Mouse (Mus musculus) liver, embryonic 12.5 days (tissue): ENCODE data around the gene Hemk1. TPM values are rescaled to one million over a fixed set of nuclear protein-coding genes. Genes with fewer than 3 reads are reported as not detected.

Experiments
- ATAC-seq: fragments of 200-750 bp; cut with Nextera tagmentation; 2 replicates; pipeline ENCODE4 v1.8.0; 2017; ENCODE audit warnings: moderate number of reproducible peaks, mild to moderate bottlenecking, moderate library complexity
- H3K27ac ChIP-seq: fragments of 300-500 bp; sonication (generic); 2 replicates; pipeline ENCODE4 v1.5.1; 2016; ENCODE audit warnings: mild to moderate bottlenecking
- H3K27me3 ChIP-seq: fragments of 300-500 bp; sonication (generic); replicated peaks from 2 replicates; pipeline ENCODE4 v1.6.1; 2016; ENCODE audit warnings: mild to moderate bottlenecking, moderate library complexity
- H3K36me3 ChIP-seq: fragments of 300-500 bp; sonication (generic); 2 replicates; pipeline ENCODE4 v1.6.1; 2016; ENCODE audit warnings: mild to moderate bottlenecking, moderate library complexity
- H3K4me1 ChIP-seq: fragments of 300-500 bp; sonication (generic); 2 replicates; pipeline ENCODE4 v1.6.1; 2016
- H3K4me2 ChIP-seq: fragments of 300-500 bp; sonication (generic); 2 replicates; pipeline ENCODE4 v1.6.1; 2016; ENCODE audit warnings: mild to moderate bottlenecking, moderate library complexity
- H3K4me3 ChIP-seq: fragments of 300-500 bp; sonication (generic); 2 replicates; pipeline ENCODE4 v1.5.1; 2016; ENCODE audit warnings: mild to moderate bottlenecking, moderate library complexity
- H3K9ac ChIP-seq: fragments of 300-500 bp; sonication (generic); 2 replicates; pipeline ENCODE4 v1.6.1; 2016; ENCODE audit warnings: mild to moderate bottlenecking, moderate library complexity
- H3K9me3 ChIP-seq: fragments of 300-500 bp; sonication (generic); replicated peaks from 2 replicates; pipeline ENCODE4 v1.6.1; 2016; ENCODE audit warnings: mild to moderate bottlenecking, moderate library complexity
- WGBS: fragments of 180-500 bp; shearing (Covaris S2); methylation state at CpG from one replicate; pipeline ENCODE4 v1.1.7; 2016; ENCODE audit not compliant: insufficient replicate concordance; 5-methylcytosine and 5-hydroxymethylcytosine counted together
- polyA plus RNA-seq: library from polyadenylated mRNA; unstranded; fragments of >200 nt; fragmentation: Nextera tagmentation; extraction: Ambion mirVana; gene quantifications from 2 replicates; pipeline ENCODE4 v1.2.1, GENCODE M21; 2016

Gene Hemk1
- polyA plus RNA-seq, 1 experiment from 2014 or later, result 5.0 TPM

DNA sequence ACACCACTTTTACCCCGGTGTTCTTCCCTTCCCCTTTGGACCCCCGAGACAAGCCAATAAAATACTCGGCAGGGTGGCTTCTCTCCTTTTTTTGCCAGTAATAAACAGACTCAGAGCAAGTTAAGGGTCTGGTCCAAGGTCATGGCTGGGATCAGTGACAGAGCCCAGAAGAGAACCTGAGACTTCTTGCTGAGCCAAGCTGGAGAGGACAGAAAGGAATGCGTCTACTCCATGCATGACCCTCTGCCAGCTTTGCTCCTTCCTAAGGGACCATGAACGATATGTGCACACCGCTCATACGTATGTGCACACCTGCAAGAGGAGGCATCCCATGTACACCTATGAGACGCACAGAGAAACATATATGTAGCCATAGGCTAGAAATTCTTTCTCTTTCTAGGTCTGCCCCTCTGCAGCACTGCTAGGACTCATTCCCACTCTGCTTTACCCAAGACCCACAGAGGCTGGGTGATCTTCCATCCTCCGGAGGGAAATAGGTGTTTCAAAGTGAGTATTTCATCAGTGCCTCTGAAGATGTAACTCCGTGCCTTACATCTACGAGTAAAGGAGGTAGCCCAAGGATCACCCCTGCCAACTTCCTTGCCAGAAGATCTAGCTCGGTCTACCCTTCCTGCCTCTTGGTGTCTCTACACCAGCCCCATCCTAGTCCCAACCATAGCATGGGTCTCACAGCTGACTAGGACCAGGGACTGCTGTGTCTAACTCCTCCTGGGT, 2.9 kb upstream of the Hemk1 start:
- Histone ChIP-seq H3K27ac (no peak overlapping the region), H3K36me3 (no peaks in the 10 kb centered on the region), H3K9ac (peak overlapping the region; percentile 66), H3K9me3 (no peaks in the 10 kb centered on the region), H3K4me3 (peak overlapping the region; percentile 60), H3K4me1 (peaks cover 32% of the 10 kb centered on the region), H3K27me3 (peaks cover 52% of the 10 kb centered on the region), H3K4me2 (peak overlapping the region; percentile 88)
- ATAC-seq, result no peak
- 45% methylated on average over 12 of the region's 12 CpGs for WGBS

DNA sequence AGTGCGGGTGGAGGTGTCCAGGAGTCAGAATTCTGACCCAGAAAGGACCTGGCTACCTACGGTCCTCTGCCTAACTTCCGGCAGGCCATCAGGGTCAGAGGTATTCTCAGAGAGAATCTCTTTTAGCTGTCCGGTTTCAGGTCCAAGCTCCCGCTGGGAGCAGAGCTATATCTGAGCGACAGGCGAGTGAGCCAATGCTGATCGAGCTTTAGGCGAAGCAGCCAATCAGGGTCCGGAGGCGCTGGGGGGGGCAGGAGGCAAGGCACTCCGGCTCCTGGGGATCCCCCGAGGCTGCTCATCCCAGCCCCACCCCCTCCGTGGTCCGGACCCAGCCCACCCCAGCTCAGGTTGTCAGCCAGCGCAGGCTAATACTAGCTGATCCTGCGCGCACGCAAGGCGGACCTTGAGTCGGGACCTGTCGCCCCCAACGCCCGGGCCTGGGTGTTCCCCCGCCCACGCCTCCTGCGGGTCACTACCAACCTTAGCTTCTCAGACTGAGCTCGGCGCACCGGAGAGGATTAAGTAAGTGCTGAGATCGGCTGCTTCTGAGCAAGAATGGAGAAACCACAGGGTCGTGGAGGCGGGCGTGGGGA, 2.2 kb upstream of the Hemk1 start, which contains the start of gene 6430571L13Rik:
Gene 6430571L13Rik, plus strand, starts transcription at position 336 of the 593 bp plus-strand sequence.
- Histone ChIP-seq H3K27me3 (peaks cover 47% of the 10 kb centered on the region), H3K4me3 (peak within 1 kb of the TSS; percentile 60), H3K36me3 (no peaks in the 10 kb centered on the region), H3K4me1 (peaks cover 32% of the 10 kb centered on the region), H3K27ac (no peak within 1 kb of the TSS), H3K9me3 (no peaks in the 10 kb centered on the region), H3K9ac (peak within 1 kb of the TSS; percentile 66), H3K4me2 (peak within 1 kb of the TSS; percentile 88)
- 1% methylated on average over 34 of the region's 34 CpGs for WGBS
- ATAC-seq, result peak; percentile 88

DNA sequence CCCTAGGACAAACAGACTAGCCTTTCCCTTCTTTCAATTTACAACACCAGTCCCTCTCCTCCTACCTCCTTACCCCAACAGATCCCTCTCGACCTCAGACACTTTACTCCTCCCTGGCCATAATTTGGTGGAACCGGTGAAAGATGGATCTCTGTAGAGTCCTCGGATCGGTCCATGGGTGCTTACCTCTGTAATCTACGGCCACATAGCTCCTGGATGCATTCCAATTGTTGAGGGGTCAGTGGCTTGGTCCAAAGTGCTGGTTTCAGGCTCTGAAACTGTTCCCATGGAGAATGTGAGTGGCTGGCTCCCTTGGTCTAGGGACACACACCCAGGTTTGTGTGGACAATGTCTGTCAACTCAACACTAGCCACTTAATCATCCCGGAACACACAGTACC, 1.8 kb downstream of the Hemk1 start:
- Histone ChIP-seq H3K27ac (no peak overlapping the region; the same call in 1 of the 2 replicates), H3K9me3 (no peaks in the 10 kb centered on the region), H3K36me3 (peaks cover 3% of the 10 kb centered on the region; the same call in 1 of the 2 replicates), H3K4me1 (peaks cover 32% of the 10 kb centered on the region), H3K4me2 (no peak overlapping the region), H3K4me3 (no peak overlapping the region), H3K27me3 (peaks cover 11% of the 10 kb centered on the region), H3K9ac (no peak overlapping the region)
- WGBS, result 73% methylated on average over 6 of the region's 6 CpGs
- no peak for ATAC-seq

DNA sequence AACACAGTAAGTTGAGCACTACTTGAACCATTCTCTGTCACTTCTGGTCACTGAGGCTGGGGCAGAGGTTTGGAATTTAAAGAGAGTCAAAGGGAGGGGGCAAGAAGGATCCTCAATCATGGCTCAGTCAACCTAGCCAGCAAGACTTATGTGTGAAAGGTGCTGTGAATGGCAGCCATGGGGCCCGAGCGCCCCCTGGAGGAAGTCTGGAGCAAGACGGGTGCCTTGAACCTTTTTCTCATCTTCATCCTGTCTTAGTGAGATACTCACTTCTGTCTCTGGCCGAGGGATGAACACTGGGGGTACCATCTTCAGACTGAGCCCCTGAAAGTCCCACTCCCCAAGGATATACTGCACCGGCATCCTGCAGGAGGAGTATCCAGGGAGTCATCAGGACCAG, 2.2 kb downstream of the Hemk1 start:
- H3K27me3 ChIP-seq, result peaks cover 7% of the 10 kb centered on the region
- peaks cover 3% of the 10 kb centered on the region; the same call in 1 of the 2 replicates for H3K36me3 ChIP-seq
- WGBS, result 5% methylated on average over 5 of the region's 5 CpGs
- peaks cover 30% of the 10 kb centered on the region for H3K4me1 ChIP-seq
- H3K4me2 ChIP-seq, result no peak overlapping the region
- no peak for ATAC-seq
- H3K4me3 ChIP-seq, result no peak overlapping the region
- no peaks in the 10 kb centered on the region for H3K9me3 ChIP-seq
- H3K9ac ChIP-seq, result no peak overlapping the region
- no peak overlapping the region for H3K27ac ChIP-seq

DNA sequence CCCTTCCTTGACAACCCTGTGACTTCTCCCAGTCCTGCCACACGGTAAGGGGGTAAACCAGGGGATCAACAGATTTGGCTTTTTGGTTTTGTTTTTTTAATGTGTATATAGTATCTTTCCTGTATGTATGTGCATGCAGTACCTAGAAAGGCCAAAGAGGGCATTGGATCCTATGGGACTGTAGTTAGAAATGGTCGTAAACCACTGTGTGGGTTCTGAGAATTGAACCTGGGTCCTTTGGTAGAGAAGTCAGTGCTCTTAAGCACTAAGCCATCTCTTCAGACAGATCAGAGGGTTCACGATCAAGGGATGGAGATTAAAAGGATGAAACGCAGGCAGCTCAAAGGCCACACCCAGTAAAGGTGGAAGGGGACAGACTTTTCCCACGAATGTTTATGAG, 3.1 kb downstream of the Hemk1 start:
- H3K9me3 ChIP-seq, result no peaks in the 10 kb centered on the region
- H3K36me3 ChIP-seq, result peaks cover 3% of the 10 kb centered on the region; the same call in 1 of the 2 replicates
- no peak overlapping the region for H3K27ac ChIP-seq
- no peaks in the 10 kb centered on the region for H3K27me3 ChIP-seq
- H3K4me1 ChIP-seq, result peaks cover 21% of the 10 kb centered on the region
- no peak overlapping the region for H3K9ac ChIP-seq
- no peak overlapping the region for H3K4me3 ChIP-seq
- H3K4me2 ChIP-seq, result no peak overlapping the region
- WGBS, result 65% methylated on average over 5 of the region's 5 CpGs
- ATAC-seq, result no peak

DNA sequence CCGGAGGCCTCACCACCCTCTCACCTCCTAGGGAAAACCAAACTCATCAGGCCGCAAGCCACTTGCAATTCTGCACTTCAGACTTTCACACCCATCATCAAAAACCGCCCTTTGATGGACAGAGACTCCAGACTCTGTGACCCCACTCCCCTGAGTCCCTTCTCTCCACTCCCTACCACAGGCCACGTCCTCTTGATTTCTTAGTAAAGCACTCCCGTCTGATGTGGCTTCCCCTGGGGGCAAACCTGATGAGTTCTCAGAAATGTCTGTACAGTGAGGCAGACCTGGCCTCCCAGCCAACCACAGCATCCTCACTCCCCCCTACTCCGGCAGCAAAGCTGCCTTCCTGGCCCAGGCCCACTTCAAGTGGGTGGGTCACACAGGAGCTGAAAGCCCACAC, 3.8 kb downstream of the Hemk1 start:
- Histone ChIP-seq H3K4me1 (peaks cover 19% of the 10 kb centered on the region), H3K36me3 (peaks cover 3% of the 10 kb centered on the region; the same call in 1 of the 2 replicates), H3K4me3 (no peak overlapping the region), H3K9me3 (no peaks in the 10 kb centered on the region), H3K27ac (no peak overlapping the region), H3K27me3 (no peaks in the 10 kb centered on the region), H3K9ac (no peak overlapping the region), H3K4me2 (no peak overlapping the region)
- 75% methylated on average over 6 of the region's 6 CpGs for WGBS
- no peak for ATAC-seq

DNA sequence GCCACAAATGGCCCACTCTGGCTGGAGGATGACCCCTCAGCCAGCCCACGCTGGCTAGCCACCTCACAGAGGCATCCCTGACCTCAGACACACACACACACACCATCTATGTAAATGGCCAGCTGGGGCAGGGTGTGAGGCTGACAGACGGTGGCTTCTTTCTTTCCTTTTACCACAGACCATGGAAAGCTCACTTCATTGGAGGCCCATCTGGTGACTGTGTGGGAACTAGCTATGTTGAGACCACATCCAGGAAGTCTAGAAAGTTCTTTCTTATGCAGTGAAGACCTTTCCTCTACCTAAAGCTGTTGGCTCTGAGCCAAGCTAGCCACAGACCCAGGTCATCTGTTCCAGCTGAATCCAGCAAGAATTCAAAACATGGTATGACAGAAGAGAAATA, 4.5 kb downstream of the Hemk1 start:
- WGBS, result 60% methylated on average over 2 of the region's 2 CpGs

DNA sequence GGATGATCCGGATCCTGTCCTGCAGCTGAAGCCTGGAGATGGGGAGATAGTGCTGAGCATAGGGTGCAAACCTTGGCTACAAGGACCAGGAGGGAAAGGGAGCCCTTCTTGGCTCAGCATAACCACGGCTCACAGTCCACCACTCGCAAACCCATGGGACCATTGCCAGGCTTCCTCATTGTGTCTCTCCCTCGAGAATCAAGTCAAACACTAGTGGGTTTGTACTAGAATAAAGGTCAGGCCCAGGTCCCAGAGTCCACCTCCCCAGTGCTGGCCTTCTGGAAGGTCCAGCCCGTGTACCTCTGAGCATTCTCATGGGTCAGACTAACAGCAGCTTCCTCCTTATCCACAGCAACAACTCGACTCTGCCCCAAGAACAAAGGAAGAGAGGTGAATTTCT, 7.4 kb downstream of the Hemk1 start:
- WGBS, result 64% methylated on average over 6 of the region's 6 CpGs
- H3K9me3 ChIP-seq, result no peaks in the 10 kb centered on the region

More for the DNA sequence above, 4.5 kb downstream of the Hemk1 start:
- Histone ChIP-seq H3K4me3 (no peak overlapping the region), H3K9me3 (no peaks in the 10 kb centered on the region), H3K27me3 (no peaks in the 10 kb centered on the region), H3K27ac (no peak overlapping the region), H3K36me3 (peaks cover 3% of the 10 kb centered on the region; the same call in 1 of the 2 replicates), H3K9ac (no peak overlapping the region), H3K4me2 (no peak overlapping the region), H3K4me1 (peaks cover 15% of the 10 kb centered on the region)
- no peak for ATAC-seq

DNA sequence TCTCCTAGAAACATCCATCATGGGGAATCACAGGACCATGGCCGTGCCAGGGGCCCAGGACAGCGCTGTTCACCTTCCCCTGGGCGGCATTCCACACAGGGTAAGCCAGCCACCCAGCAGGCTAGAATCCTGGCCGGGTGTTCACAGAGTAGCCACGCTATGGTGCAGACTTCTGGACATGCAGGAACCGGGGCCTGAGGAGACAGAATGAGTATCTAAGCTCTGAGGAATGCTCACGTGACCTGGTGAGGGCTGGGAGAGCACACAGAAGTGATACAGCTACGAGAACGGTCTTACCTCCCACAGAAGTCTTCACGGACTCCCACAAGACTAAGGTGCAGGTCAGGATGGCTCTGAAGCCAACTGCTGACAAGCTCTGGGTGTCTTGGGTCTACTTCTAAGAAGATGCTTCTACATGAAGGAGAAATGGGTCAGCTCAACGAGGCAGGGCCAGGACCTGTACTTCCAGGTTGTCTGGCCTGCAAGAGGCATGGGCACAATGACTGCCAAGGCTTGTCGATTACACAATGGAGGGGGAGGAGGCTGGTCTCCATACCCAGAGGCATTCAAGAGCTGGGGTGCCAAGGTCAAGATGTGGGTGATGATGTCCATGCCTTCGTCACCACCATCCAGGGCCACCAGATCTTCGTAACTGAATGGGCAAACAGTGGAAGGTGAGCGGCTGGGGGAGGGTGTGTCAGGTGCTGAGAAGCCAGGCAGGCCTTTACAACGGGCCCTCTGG, 10.1 kb downstream of the Hemk1 start:
- no peaks in the 10 kb centered on the region for H3K27me3 ChIP-seq
- 81% methylated on average over 16 of the region's 16 CpGs for WGBS
- ATAC-seq, result no peak
- H3K4me1 ChIP-seq, result peaks cover 12% of the 10 kb centered on the region; the same call in 1 of the 2 replicates
- H3K27ac ChIP-seq, result no peak overlapping the region
- H3K36me3 ChIP-seq, result peaks cover 6% of the 10 kb centered on the region; the same call in 1 of the 2 replicates
- no peaks in the 10 kb centered on the region for H3K9me3 ChIP-seq
- no peak overlapping the region for H3K4me2 ChIP-seq
- no peak overlapping the region for H3K4me3 ChIP-seq
- H3K9ac ChIP-seq, result no peak overlapping the region

More for the DNA sequence above, 7.4 kb downstream of the Hemk1 start:
- H3K4me3 ChIP-seq, result no peak overlapping the region
- H3K9ac ChIP-seq, result no peak overlapping the region
- no peaks in the 10 kb centered on the region for H3K27me3 ChIP-seq
- H3K27ac ChIP-seq, result no peak overlapping the region
- no peak for ATAC-seq
- peaks cover 6% of the 10 kb centered on the region; the same call in 1 of the 2 replicates for H3K36me3 ChIP-seq
- H3K4me2 ChIP-seq, result no peak overlapping the region
- H3K4me1 ChIP-seq, result peaks cover 3% of the 10 kb centered on the region; the same call in 1 of the 2 replicates

DNA sequence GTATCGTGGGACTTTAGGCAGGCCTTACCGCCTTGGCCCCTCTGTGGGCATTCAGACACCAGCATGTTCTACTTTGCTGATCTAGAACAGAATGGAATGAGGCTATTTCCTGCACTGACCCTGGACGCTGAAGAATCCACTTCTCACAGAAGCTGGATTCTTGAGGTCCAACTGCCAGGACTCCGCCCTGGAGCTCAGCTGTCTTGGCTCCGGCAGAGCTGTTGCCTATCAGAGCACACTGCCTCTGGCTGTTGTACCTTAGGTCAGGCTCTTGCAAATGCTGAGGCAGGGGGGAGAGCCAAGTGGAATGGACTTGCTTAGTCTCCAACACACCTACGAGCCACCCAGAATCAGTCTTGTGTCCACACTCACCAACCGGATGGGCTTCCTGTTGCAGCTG, 12.2 kb downstream of the Hemk1 start:
- Histone ChIP-seq H3K9me3 (no peaks in the 10 kb centered on the region), H3K27ac (no peak overlapping the region), H3K4me3 (no peak overlapping the region), H3K4me1 (peaks cover 12% of the 10 kb centered on the region; the same call in 1 of the 2 replicates), H3K4me2 (no peak overlapping the region), H3K9ac (no peak overlapping the region), H3K36me3 (0 out of 2 replicates have a peak, but pooled peaks cover 3% of the 10 kb centered on the region), H3K27me3 (no peaks in the 10 kb centered on the region)
- ATAC-seq, result no peak
- 69% methylated on average over 7 of the region's 7 CpGs for WGBS

DNA sequence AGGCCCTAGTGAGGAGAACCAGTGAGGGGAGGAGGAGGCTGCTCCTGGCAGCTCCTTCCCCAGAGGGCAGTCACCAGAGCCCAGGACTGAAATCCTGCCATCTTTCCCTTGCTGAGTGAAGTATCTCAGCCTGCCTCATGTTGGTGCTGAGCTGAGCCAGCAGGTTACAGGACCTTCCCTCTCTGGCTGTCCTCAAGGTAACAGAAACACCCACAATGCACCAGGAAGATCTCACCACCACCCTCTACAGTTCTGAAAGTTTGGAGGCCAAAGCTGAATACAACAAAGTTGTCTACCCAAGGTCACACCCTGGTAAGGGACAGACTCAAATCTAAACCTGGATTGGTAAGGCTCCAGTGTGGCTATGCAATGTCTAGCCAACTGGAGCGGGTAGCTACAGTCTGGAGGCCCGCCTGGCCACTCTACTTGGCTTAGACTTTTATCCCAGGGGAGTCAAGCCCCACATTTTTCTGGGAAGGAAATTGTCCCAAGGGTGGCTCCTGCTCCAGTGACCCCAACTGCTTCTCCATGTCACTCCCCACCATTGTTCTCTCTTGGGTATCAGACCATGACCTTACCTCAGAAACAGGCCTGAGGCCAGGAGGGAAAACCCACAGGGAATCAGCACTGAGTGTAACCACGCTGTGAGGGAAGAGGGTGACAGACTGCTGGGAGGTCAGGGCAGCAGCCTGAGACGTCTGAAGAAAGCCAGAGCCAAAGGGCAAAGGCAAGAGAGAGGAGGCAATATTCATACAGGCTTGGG, 13.2 kb downstream of the Hemk1 start:
- Histone ChIP-seq H3K36me3 (0 out of 2 replicates have a peak, but pooled peaks cover 3% of the 10 kb centered on the region), H3K4me1 (peaks cover 12% of the 10 kb centered on the region; the same call in 1 of the 2 replicates), H3K27ac (no peak overlapping the region), H3K4me2 (no peak overlapping the region), H3K4me3 (no peak overlapping the region), H3K27me3 (no peaks in the 10 kb centered on the region), H3K9me3 (no peaks in the 10 kb centered on the region), H3K9ac (no peak overlapping the region)
- WGBS, result 58% methylated on average over 4 of the region's 4 CpGs
- ATAC-seq, result no peak
